Mouse (Mus musculus) heart, adult 2 months (tissue): ENCODE measurements around the gene Tgfb1i1.

Experiments used
- CTCF ChIP-seq: fragments of 200-600 bp; IDR thresholded peaks from 2 replicates; pipeline ENCODE4 v1.8.1; 2022; ENCODE audit warnings: antibody characterized with exemption, mild to moderate bottlenecking, moderate library complexity
- EP300 ChIP-seq: fragments of 200-500 bp; IDR thresholded peaks from 2 replicates; pipeline ENCODE4 v1.6.1; 2011; ENCODE audit warnings: low read depth, low read length, control low read depth; ENCODE audit not compliant: insufficient read depth
- POLR2A ChIP-seq: fragments of 200-500 bp; IDR thresholded peaks from 2 replicates; pipeline ENCODE4 v1.6.1; 2011; ENCODE audit warnings: mild to moderate bottlenecking, low read depth, low read length, control low read depth; ENCODE audit not compliant: insufficient read depth

DNA sequence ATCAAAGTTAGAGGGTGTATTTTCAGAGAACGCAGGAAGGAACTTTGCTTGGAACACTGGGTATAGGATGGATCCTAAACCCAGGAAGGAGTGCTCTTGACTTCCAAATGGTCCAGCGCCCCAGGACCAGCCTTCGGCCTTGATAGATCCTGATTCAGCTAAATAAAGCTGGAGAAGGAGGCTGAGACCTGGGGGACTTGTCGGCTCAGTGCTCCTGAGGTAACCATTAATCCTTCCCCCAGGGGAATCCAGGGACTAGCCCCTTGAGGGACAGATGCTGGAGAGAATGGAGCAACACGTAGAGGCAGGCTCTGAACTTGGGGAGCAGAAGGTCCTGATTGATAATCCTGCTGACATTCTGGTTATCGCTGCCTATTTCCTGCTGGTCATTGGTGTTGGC lies 18.8 kb downstream of the Tgfb1i1 start, which contains the start of gene Slc5a2:
- no peak for TF ChIP-seq CTCF
- no peak for TF ChIP-seq POLR2A
- no peak for TF ChIP-seq EP300
